Mouse (Mus musculus) ES-E14 (cell line): ENCODE measurements around the gene Tada1.

Source experiments
- CHD2 ChIP-seq: IDR thresholded peaks from 2 replicates; pipeline ENCODE4 v1.6.1; 2014; ENCODE audit warnings: mild to moderate bottlenecking, low read depth, low read length, inconsistent platforms
- HCFC1 ChIP-seq: IDR thresholded peaks from 2 replicates; pipeline ENCODE4 v1.6.1; 2012; ENCODE audit warnings: low read length, inconsistent platforms, borderline replicate concordance; ENCODE audit not compliant: insufficient read depth
- MAFK ChIP-seq: IDR thresholded peaks from 2 replicates; pipeline ENCODE4 v1.6.1; 2014; ENCODE audit warnings: mild to moderate bottlenecking, low read depth, low read length, inconsistent platforms; ENCODE audit not compliant: insufficient read depth
- ZC3H11A ChIP-seq: IDR thresholded peaks from 2 replicates; pipeline ENCODE4 v1.6.1; 2012; ENCODE audit warnings: low read depth, mild to moderate bottlenecking, inconsistent platforms, low read length, borderline replicate concordance

DNA sequence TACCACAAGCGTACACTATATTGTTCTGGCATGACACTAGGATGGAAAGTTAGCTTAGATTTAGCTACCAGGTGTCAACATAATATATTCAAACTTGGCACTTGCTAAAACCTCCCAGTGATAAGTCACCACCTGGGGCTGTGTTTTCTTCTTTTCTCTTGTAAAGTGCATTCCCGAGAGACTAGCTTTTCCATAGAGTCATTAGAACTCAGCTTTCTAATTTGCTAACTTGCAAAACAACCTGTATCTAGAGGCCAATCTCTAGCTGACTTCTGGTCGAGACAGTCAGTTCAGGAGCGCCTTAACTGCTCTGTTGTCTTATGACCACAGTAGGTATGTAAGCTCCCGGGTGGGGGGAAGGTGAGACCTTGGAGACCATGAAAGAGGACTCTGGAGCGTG is 60.5 kb downstream of the Tada1 start:
- TF ChIP-seq MAFK = no peak
- TF ChIP-seq HCFC1 = no peak
- no peak for TF ChIP-seq CHD2
- TF ChIP-seq ZC3H11A = no peak
